Mouse (Mus musculus): ENCODE measurements around the gene Aco2.

DNA sequence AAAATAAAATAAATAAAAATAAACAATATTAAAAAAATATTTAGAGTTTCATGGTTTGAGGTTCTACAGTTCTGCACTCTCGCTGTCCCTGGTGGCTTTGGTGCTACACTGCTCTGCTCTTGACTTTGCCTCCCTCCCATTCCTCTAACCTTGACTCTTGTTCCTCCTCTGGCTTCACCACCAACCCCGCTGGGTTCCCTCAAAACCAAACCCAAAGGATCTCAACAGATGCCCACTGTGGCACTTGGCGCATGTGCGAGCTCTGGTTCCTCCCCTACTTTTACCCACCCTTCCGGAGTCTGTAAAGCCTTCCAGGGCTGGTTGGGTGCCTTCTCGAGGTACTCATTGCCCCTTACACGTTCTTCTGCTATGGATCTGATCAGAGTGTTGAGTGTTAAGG is 29.8 kb upstream of the Aco2 start:
- TF ChIP-seq EP300 (IDR thresholded peaks at IDR 0.05; ENCODE audit: insufficient read depth, low read depth, low read length) (no peak), CTCF (IDR thresholded peaks at IDR 0.05) (no peak), POLR2A (IDR thresholded peaks at IDR 0.05; ENCODE audit: insufficient read depth, low read depth, low read length) (no peak)

All from heart, adult 2 months (tissue).